Mouse (Mus musculus): Measurements from ENCODE around the gene Cd101.

Gene Cd101

GRCm38 (mm10) chr3:100998904-100999340 is 30.4 kb downstream of the Cd101 start:
- peak; percentile 59 to 71 for DNase-seq

DNA sequence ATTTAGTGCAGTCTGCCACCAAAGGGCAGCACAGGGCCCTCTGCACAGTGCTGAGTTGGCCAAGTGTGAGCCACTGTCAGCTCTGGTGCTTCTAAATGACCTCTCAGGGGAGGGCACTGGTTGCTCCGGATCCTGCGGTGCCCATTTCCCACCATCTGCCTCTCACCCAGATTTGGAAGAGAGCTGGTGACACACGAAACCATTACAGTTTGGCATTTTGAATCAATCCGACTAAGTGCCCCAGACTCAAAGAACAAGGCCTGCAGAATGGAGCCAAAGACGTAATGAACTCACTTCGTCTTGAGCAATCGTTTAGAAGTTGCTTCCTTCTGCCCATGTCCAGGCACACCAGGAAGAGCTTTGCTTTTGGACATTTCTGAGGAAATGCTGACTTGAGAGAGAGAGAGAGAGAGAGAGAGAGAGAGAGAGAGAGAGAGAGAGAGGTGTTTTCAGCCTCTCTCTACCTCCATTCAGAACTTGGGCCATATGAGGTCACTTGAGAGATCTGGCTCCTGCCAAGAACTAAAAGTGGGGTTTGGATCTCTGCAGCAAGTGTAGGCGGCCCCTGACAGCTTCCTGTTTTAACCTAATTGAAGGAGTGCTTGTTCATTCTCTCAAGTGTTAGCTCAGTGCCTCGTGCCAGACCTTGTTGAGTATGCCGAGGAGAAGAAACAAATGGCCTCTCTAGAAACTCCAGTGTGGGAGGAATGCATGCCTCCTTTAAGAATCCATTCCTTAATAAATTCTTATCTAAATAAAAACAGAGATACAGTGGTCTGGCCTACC is 31.4 kb downstream of the Cd101 start:
- no peak for DNase-seq

- DNase-seq, result no peak
Observed at GRCm38 (mm10) chr3:100994252-100994651, 35.1 kb downstream of the Cd101 start.

DNA sequence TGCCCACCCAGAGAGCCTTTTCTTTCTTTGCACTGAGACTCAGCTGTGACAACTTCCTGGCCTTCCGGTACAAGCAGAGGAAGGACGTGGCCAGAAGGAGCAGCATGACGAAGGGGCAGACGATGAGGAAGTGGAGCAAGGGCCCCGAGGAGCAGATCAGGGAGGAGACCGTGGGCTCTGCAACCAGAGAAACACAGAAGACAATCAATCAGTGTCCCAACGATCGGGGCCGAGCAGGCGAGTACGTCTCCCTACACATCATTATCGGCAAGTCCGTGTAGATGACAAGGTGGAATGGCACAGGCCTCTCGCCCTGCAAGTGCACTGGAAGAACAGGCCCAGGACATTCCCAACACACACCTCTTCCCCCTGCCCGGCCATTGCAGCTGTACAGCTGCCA is 35.6 kb downstream of the Cd101 start:
- DNase-seq, result peak; percentile 29 to 55

- no peak for DNase-seq
Observed at GRCm38 (mm10) chr3:100993158-100993557, 36.2 kb downstream of the Cd101 start.

DNA sequence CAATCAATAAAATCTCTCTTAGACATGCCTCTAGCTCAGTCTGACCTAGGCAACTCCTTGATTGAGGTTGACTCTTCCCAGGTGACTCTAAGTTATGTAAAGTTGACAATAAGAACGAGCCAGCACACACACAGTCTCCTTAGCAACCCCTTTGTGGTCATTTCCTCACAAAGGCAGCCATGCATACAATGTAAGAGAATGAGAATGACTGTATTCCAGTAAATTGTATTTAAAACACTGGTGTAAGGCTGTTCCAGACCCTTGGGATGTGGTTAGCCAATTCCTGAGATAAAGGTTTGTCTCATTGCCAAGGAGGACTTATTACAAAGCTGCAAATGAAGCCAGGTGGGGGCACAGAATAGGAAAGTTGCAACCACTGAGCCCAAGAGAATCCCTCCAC is 39.1 kb downstream of the Cd101 start:
- no peak for DNase-seq

- DNase-seq, result no peak
Observed at GRCm38 (mm10) chr3:100989417-100989816, 39.9 kb downstream of the Cd101 start.

DNA sequence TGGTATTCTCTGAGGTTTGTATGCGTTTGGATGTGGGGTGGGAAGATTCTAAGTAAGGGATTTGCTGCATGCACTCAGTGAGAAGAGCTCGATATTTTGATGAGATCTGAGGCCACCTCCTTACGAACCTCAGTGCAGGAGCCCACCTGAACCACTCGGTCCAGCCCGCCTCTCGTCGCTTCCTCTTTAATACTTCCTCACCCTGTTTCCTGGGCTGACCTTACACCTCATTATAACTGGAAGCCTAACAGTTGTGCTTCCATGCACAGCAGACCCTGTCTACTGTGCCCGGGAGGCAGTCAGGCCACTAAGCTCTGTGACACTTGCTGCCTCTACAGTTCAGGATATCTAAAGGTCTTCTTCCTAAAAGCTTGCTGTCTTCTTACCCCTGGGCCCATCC is 50.1 kb downstream of the Cd101 start:
- no peak for DNase-seq

DNA sequence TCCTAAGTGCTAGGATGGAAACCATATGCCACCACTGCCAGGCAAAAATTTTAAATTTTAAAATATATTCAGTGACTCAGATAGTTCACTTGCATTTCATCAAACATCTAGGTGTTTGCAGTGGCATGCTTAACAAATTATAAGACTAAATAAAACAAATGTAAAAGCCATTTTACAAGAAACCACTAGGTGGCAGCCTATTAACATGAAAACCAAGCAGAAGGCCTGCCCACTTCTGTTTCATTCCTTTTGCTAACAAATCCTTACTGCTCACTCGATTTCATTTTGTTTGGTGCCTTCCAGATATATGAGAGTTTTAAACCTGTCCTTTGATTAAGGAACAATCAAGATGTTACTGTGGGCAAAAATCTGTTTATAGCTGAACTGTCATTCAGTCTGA is 55.5 kb downstream of the Cd101 start:
- no peak for DNase-seq

DNA sequence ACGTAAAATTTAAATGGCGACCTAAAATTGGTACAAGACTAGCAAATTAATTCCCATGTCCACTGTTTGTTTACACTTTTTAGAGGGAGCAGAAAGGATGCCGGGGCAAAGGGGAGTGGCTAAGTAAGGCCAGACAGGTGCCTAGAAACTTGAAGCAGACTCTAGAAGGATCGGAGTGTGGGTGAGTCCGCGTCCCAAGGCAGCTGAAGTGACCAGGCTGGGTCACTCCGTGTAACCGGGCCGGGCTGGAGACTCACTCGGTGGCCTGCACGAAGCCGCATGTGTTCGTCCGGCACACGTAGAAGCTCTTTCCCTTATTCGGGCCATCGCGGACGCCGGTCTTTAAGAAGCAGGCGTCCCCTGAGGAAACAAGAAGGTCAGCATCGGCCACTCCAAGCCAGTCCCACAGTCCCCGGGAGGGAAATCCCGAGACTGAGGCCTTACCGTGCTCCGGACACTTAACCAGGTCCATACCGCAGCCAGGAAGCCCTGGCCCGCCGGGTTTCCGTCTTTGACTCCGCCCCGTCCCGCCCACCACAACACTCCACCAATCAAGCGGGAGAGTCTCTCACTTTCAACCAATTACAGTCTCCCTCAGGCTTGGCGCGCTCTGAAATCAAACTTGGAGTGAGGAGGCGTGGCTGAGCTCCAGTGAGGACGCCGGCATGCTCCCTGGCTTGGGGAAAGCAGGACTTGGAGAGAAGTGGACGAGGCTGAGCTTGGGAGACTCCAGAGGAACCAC is 60.0 kb downstream of the Cd101 start, which contains the start of gene Ttf2:
Ttf2 (minus strand) TSS at position 488 of the 742 bp plus-strand sequence.
- DNase-seq, result peak; percentile 79 to 88

DNA sequence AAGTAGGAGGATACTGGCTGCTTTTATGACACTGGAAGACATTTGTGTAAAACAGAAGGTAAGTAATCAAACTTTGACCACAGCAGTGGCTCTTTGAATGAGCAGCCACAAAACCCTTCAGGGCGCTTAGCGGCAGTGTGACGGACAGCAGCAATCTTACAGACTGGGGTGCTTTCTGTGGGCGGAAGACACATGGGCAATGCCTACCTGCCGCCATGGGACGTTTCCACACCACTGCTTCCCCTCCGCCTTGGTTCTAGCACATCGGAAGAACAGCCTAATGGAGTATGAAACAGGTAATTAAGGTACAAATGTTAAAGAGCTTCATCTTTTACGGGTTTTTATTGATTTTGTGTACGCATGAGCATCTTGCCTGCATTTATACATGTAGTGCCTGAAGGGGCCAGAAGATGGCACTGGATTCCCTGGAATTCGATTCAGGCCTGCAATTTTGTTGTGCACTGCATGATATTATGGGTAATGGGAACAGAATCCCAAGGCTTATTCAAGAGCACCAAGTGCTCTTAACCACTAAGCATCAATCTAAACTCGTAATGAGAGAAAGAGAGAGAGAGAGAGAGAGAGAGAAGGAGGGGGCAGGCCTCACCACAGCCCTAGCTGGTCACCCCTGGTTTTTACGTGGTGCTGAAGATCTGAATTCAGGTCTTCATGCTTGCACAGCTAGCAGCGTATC is 65.4 kb downstream of the Cd101 start:
- DNase-seq, result no peak

- DNase-seq, result no peak
Observed at GRCm38 (mm10) chr3:100961501-100961900, 67.9 kb downstream of the Cd101 start.

GRCm38 (mm10) chr3:100961007-100961406 is 68.3 kb downstream of the Cd101 start:
- no peak for DNase-seq

- DNase-seq, result no peak
Observed at GRCm38 (mm10) chr3:100954616-100955015, 74.7 kb downstream of the Cd101 start.

DNA sequence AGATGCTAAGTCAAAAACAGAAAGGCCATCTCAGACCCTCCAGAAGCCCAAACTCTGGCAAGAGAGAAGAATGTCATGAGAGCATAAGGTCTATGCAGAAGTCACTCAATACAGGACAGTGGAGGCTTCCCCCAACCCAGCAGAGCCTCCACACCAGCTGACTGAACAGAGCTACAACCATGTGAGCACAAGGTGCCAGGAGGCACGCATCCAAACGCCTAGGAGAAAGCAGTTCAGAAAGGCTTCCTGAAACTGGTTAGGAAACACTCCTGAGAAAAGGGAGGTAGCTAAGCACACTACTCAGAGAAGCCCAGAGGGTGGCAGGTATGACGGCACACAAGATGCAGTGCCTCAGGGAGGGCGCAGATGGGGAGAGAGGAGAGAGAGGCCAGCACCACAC is 77.8 kb downstream of the Cd101 start:
- DNase-seq, result no peak

DNA sequence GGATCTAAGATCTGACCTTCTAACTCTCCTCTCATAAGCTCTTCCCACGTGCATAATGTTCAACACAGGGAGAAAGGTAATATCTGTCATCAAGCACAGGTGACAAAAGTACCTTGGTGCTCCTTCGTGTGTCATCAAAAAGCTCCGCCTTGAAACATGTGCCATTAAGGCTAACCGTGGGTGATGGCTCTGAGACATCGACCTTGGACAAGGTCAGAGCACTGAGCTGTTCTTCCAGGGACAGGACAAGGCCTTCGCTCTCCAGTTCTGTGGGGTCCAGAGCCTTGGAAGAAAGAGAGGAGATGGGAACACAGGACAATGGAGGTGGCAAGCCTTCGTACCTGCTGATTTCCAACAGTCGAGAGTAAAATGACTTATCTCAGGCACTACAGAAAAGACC is 82.1 kb downstream of the Cd101 start:
- no peak for DNase-seq

All from thymus, adult 18-20 months (tissue).